Mouse (Mus musculus) midbrain, embryonic 11.5 days (tissue): ENCODE results near the gene Jmjd7. TPM values are rescaled to one million over a fixed set of nuclear protein-coding genes. Genes with fewer than 3 reads are reported as not detected.

Experiments
- ATAC-seq: fragments of 200-750 bp; cut with Nextera tagmentation; 2 replicates; pipeline ENCODE4 v1.8.0; 2017; ENCODE audit warnings: moderate TSS enrichment, moderate library complexity; ENCODE audit not compliant: low FRiP score
- DNase-seq: peaks from one replicate; pipeline ENCODE4 v3.0.0; 2015; ENCODE audit warnings: low spot score; ENCODE audit errors: missing footprints
- H3K27ac ChIP-seq: fragments of 300-500 bp; sonication (generic); 2 replicates; pipeline ENCODE4 v1.5.1; 2014; ENCODE audit warnings: low read depth, low read length
- H3K27me3 ChIP-seq: fragments of 300-500 bp; sonication (generic); 2 replicates; pipeline ENCODE4 v1.6.1; 2014; ENCODE audit warnings: mild to moderate bottlenecking, low read length, moderate library complexity, mixed read lengths; ENCODE audit not compliant: control insufficient read depth, insufficient read depth
- H3K36me3 ChIP-seq: fragments of 300-500 bp; sonication (generic); 2 replicates; pipeline ENCODE4 v1.6.1; 2014; ENCODE audit warnings: mild to moderate bottlenecking, low read length, moderate library complexity, mixed read lengths; ENCODE audit not compliant: control insufficient read depth, insufficient read depth
- H3K4me1 ChIP-seq: fragments of 300-500 bp; sonication (generic); 2 replicates; pipeline ENCODE4 v1.6.1; 2014; ENCODE audit warnings: low read length; ENCODE audit not compliant: control insufficient read depth, insufficient read depth
- H3K4me2 ChIP-seq: fragments of 300-500 bp; sonication (generic); 2 replicates; pipeline ENCODE4 v1.6.1; 2014; ENCODE audit warnings: mild to moderate bottlenecking, moderate library complexity
- H3K4me3 ChIP-seq: fragments of 300-500 bp; sonication (generic); 2 replicates; pipeline ENCODE4 v1.5.1; 2014; ENCODE audit warnings: low read depth, low read length
- H3K9ac ChIP-seq: fragments of 300-500 bp; sonication (generic); 2 replicates; pipeline ENCODE4 v1.6.1; 2014; ENCODE audit warnings: low read length
- H3K9me3 ChIP-seq: fragments of 300-500 bp; sonication (generic); 2 replicates; pipeline ENCODE4 v1.6.1; 2016; ENCODE audit warnings: low read length; ENCODE audit not compliant: control insufficient read depth
- WGBS: fragments of 180-500 bp; shearing (Covaris S2); extraction: QIAGEN DNeasy Blood & Tissue Kit; methylation state at CpG from one replicate; pipeline ENCODE4 v1.1.7; 2014; 5-methylcytosine and 5-hydroxymethylcytosine counted together
- polyA plus RNA-seq: library from polyadenylated mRNA; unstranded; fragments of >200 nt; fragmentation: Nextera tagmentation; extraction: Ambion mirVana; gene quantifications from 2 replicates; pipeline ENCODE4 v1.2.1, GENCODE M21; 2014

Gene Jmjd7
- polyA plus RNA-seq, 1 experiment from 2014 or later, result 19.1 TPM

GRCm38 (mm10) chr2:120048173-120048572 lies 20.9 kb downstream of the Jmjd7 start:
- 72% methylated on average over 9 of the region's 9 CpGs for WGBS
- no peak for DNase-seq

GRCm38 (mm10) chr2:120049632-120050274 lies 22.5 kb downstream of the Jmjd7 start:
- Histone ChIP-seq H3K9ac (no peak overlapping the region), H3K27ac (no peak overlapping the region), H3K27me3 (no peaks in the 10 kb centered on the region), H3K36me3 (no peaks in the 10 kb centered on the region), H3K9me3 (no peaks in the 10 kb centered on the region), H3K4me1 (no peaks in the 10 kb centered on the region), H3K4me3 (no peak overlapping the region), H3K4me2 (no peak overlapping the region)
- no peak for DNase-seq
- no peak for ATAC-seq
- 61% methylated on average over 10 of the region's 10 CpGs for WGBS

More at GRCm38 (mm10) chr2:120048173-120048572, 20.9 kb downstream of the Jmjd7 start:
- no peaks in the 10 kb centered on the region for H3K27me3 ChIP-seq
- H3K4me1 ChIP-seq, result no peaks in the 10 kb centered on the region
- H3K4me3 ChIP-seq, result no peak overlapping the region
- H3K4me2 ChIP-seq, result no peak overlapping the region
- ATAC-seq, result no peak
- no peaks in the 10 kb centered on the region for H3K36me3 ChIP-seq
- no peaks in the 10 kb centered on the region for H3K9me3 ChIP-seq
- H3K27ac ChIP-seq, result no peak overlapping the region
- no peak overlapping the region for H3K9ac ChIP-seq

GRCm38 (mm10) chr2:120051405-120051804 lies 24.1 kb downstream of the Jmjd7 start:
- ATAC-seq (no peak), DNase-seq (no peak)
- Histone ChIP-seq H3K36me3 (no peaks in the 10 kb centered on the region), H3K27me3 (no peaks in the 10 kb centered on the region), H3K4me1 (no peaks in the 10 kb centered on the region), H3K4me2 (no peak overlapping the region), H3K9ac (no peak overlapping the region), H3K4me3 (no peak overlapping the region), H3K9me3 (no peaks in the 10 kb centered on the region), H3K27ac (no peak overlapping the region)
- WGBS, result 68% methylated on average over 6 of the region's 6 CpGs

DNA sequence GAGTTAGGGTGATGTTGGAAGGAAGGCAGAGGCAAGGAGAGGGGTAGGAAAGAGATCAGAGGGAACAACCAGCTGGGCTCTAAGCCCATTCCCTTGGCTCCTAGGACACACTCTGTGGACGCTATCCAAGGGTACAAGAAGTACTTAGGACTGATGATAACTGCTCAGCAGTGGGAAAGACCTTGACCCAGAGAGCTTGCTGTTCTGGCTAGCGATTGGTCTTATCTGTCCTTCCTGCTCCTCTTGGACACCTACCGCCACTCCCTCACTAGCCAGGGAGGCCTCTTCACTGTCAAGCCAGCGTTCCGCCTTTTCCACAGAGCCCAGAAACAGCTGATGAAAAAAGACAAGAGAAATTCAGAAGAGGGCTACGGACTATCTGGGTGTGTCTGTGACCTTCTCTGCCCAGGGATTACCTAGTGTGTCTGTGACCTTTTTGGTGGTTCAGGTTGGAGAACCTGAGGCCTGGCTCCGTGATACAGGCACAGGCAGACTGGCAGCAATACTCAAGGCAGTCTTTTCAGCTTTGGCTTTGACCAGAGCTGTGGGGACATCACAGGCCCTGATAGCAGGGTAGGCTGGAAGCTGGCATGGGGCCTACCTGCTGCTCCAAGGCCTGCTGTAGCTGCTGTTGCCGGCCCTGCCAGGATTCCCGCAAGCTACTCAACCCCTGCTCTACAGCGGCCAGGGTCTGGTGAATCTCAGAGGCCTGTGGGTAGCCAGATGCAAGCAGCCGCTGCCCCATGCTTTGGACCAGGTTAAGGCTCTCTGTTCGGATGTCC lies 27.7 kb downstream of the Jmjd7 start:
- H3K36me3 ChIP-seq, result no peaks in the 10 kb centered on the region
- H3K9ac ChIP-seq, result no peak overlapping the region
- H3K9me3 ChIP-seq, result no peaks in the 10 kb centered on the region
- 92% methylated on average over 12 of the region's 12 CpGs for WGBS
- DNase-seq, result no peak
- H3K27me3 ChIP-seq, result no peaks in the 10 kb centered on the region
- no peak overlapping the region for H3K4me2 ChIP-seq
- ATAC-seq, result no peak
- H3K27ac ChIP-seq, result no peak overlapping the region
- H3K4me3 ChIP-seq, result no peak overlapping the region
- H3K4me1 ChIP-seq, result no peaks in the 10 kb centered on the region

DNA sequence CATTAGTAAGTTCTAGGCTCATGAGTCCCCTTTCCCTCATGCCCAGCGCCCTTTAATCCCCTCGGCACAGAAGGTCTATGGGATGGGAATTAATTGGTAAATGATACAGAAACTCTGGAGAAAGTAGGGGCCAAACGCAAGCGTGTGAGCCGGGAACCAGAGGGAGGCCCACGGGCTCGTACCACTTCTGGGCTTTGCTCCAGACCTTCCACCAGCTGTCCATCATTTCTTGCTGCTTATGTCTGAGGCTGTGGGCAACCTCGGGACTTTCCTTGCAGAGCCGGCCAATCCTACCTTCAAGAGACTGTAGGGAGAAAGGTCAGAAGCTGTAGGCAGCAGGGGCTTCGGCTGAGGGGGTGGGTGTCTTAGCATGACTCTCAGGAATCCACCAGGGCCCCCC lies 28.6 kb downstream of the Jmjd7 start:
- WGBS, result 89% methylated on average over 10 of the region's 10 CpGs
- Histone ChIP-seq H3K4me2 (no peak overlapping the region), H3K27me3 (no peaks in the 10 kb centered on the region), H3K9ac (no peak overlapping the region), H3K36me3 (no peaks in the 10 kb centered on the region), H3K4me1 (no peaks in the 10 kb centered on the region), H3K27ac (no peak overlapping the region), H3K4me3 (no peak overlapping the region), H3K9me3 (no peaks in the 10 kb centered on the region)
- ATAC-seq (no peak), DNase-seq (no peak)

GRCm38 (mm10) chr2:120058818-120059217 lies 31.5 kb downstream of the Jmjd7 start:
- DNase-seq, result no peak
- H3K4me2 ChIP-seq, result no peak overlapping the region
- H3K9me3 ChIP-seq, result no peaks in the 10 kb centered on the region
- H3K4me3 ChIP-seq, result no peak overlapping the region
- no peak overlapping the region for H3K9ac ChIP-seq
- ATAC-seq, result no peak
- H3K36me3 ChIP-seq, result no peaks in the 10 kb centered on the region
- H3K4me1 ChIP-seq, result no peaks in the 10 kb centered on the region
- WGBS, result 85% methylated on average over 4 of the region's 4 CpGs
- no peak overlapping the region for H3K27ac ChIP-seq
- H3K27me3 ChIP-seq, result no peaks in the 10 kb centered on the region

GRCm38 (mm10) chr2:120059466-120059865 lies 32.2 kb downstream of the Jmjd7 start:
- Histone ChIP-seq H3K4me2 (no peak overlapping the region), H3K36me3 (no peaks in the 10 kb centered on the region), H3K4me3 (no peak overlapping the region), H3K27me3 (no peaks in the 10 kb centered on the region), H3K27ac (no peak overlapping the region), H3K9me3 (no peaks in the 10 kb centered on the region), H3K4me1 (no peaks in the 10 kb centered on the region), H3K9ac (no peak overlapping the region)
- 75% methylated on average over 3 of the region's 3 CpGs for WGBS
- ATAC-seq, result no peak
- DNase-seq, result no peak

- no peaks in the 10 kb centered on the region for H3K4me1 ChIP-seq
- H3K36me3 ChIP-seq, result no peaks in the 10 kb centered on the region
- WGBS, result 80% methylated on average over 6 of the region's 6 CpGs
- no peak overlapping the region for H3K4me3 ChIP-seq
- H3K27ac ChIP-seq, result no peak overlapping the region
- no peak overlapping the region for H3K4me2 ChIP-seq
- H3K9ac ChIP-seq, result no peak overlapping the region
- H3K9me3 ChIP-seq, result no peaks in the 10 kb centered on the region
- DNase-seq (no peak), ATAC-seq (no peak)
- no peaks in the 10 kb centered on the region for H3K27me3 ChIP-seq
These were observed 32.9 kb downstream of the Jmjd7 start for GRCm38 (mm10) chr2:120060190-120060589.

- H3K4me1 ChIP-seq, result no peaks in the 10 kb centered on the region
- no peak overlapping the region for H3K4me2 ChIP-seq
- H3K27me3 ChIP-seq, result no peaks in the 10 kb centered on the region
- 74% methylated on average over 9 of the region's 9 CpGs for WGBS
- no peaks in the 10 kb centered on the region for H3K36me3 ChIP-seq
- H3K9ac ChIP-seq, result no peak overlapping the region
- DNase-seq (no peak), ATAC-seq (no peak)
- H3K27ac ChIP-seq, result no peak overlapping the region
- H3K9me3 ChIP-seq, result no peaks in the 10 kb centered on the region
- no peak overlapping the region for H3K4me3 ChIP-seq
These were observed 33.4 kb downstream of the Jmjd7 start for GRCm38 (mm10) chr2:120060651-120061050.
